Mouse (Mus musculus) CD4-positive, CD25-positive, alpha-beta regulatory T cell, adult 2 months (primary cell): ENCODE measurements around the gene Opcml.

Source experiments
- DNase-seq: peaks from one replicate; pipeline ENCODE4 v3.0.0-alpha.2; 2012; ENCODE audit warnings: low read depth, low spot score

The Opcml gene

DNA sequence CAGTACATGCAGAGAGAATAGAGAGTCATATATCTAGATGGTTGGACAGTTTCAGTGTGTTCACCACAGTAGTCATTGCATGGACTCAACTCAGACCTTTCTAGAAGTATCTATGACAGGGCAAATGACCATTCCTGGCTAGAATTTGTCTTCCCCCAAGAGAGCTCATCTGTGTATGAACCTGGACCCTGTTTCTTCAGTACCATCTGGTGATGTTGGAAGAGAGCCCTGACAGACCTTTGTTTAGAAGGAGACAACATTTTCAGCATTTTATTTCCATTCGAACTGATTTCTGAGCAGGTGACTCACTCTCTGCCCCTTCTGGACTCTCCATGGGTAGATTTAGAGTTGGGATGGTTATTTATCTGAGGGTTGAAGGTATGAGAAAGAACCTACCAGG lies 827.1 kb downstream of the Opcml start:
- DNase-seq = no peak

- DNase-seq = no peak
These were observed 827.8 kb downstream of the Opcml start for GRCm38 (mm10) chr9:28618186-28618892.

GRCm38 (mm10) chr9:28621939-28622338 lies 831.4 kb downstream of the Opcml start:
- no peak for DNase-seq

- DNase-seq = no peak
These were observed 834.3 kb downstream of the Opcml start for GRCm38 (mm10) chr9:28624870-28625269.

- DNase-seq = no peak
These were observed 852.2 kb downstream of the Opcml start for GRCm38 (mm10) chr9:28642766-28643165.

DNA sequence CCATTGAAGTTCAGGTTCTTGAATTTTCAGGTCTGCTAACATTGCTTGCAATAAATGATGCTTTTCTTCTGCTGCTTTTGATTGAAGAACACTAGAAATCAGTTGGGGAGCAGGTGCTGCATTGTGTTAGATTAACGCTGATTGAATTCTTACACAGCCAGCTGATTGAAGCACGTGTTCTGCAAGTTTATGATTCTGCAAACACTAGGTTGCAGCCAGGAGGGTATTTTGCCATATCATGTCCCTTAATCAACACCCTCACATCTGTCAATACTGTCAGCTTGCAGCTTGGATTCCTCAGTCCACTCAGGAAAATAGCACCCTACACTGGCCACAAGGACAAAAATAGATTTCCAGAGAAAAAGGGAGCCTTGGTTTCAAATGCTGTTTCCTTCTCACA lies 853.5 kb downstream of the Opcml start:
- no peak for DNase-seq

DNA sequence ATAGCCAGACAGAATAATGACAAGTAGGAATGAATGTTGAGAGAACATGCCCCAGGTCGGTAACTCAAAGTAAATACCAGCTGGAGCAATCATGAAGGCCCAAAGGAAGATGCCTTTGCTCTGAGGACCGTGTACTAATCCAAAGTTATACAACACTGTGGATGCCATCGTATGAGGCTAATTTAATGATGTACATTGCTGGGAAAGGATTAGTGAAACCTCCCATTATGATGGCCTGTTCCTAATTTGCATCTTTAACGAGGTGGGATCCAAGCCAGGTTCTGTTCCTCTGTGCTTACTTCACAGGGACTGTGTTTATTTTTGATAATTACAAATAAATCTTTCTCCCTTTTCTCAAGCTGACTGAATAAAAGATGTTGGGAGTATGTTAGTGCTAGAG lies 859.5 kb downstream of the Opcml start:
- no peak for DNase-seq

- no peak for DNase-seq
These were observed 869.4 kb downstream of the Opcml start for GRCm38 (mm10) chr9:28659996-28660395.

GRCm38 (mm10) chr9:28662882-28663281 lies 872.3 kb downstream of the Opcml start:
- no peak for DNase-seq

- DNase-seq = no peak
These were observed 889.7 kb downstream of the Opcml start for GRCm38 (mm10) chr9:28680309-28680708.

DNA sequence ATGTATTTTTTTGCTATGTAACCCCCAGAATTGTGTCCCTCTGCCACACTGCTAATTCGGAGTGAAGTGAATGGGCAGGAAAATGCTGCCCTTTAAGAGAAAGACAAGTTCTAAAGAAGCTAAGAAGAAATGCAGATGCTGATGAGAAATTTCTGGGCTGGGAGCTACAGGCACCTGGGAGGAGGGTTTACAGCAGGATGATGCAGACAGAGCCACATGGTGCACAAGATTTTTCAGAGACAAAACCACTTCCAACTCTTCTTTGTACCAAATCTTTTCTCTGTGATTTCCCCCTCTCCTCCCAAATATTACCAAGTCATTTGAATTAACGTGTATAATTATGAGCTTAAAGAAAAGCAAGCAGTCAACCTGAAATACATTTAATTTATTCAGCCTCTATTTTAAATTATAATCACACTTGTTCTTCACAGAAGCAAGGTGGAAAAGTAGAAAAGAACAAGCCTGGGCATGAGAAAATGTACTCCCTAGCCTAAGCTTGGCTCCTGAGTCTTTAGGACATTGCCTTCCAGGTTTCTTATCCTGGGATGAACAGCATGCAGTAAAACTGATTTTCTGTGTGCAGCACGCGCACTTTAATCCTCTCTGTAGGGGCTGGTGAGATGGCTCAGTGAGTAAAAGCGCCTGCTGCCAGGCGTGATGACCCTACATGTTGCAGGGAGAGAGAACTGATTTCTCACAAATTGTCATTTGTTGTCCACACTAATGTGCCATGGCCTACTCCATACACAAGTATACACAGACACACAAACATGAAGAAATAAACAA lies 890.9 kb downstream of the Opcml start:
- DNase-seq = no peak

GRCm38 (mm10) chr9:28683951-28684470 lies 893.4 kb downstream of the Opcml start:
- DNase-seq = no peak

GRCm38 (mm10) chr9:28686942-28687611 lies 896.5 kb downstream of the Opcml start:
- no peak for DNase-seq

DNA sequence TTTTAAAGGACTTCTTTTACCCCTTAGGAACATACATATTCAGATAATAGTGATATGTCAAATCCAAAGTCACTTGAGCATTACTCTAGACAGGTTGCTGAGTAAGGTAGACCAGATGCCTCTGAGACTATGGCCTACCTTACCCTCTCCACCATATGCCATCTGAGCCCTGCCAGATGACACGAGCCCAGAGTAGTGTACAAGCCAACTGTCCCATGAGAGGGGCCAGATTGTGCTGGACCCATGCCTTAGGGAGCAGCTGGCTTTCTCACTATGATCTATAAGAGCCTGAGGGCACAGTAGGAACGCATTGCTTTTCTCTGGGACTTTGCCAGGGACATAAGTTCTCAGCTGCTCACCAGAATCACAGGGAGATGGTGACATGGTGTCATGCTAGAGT lies 899.6 kb downstream of the Opcml start:
- DNase-seq = no peak

DNA sequence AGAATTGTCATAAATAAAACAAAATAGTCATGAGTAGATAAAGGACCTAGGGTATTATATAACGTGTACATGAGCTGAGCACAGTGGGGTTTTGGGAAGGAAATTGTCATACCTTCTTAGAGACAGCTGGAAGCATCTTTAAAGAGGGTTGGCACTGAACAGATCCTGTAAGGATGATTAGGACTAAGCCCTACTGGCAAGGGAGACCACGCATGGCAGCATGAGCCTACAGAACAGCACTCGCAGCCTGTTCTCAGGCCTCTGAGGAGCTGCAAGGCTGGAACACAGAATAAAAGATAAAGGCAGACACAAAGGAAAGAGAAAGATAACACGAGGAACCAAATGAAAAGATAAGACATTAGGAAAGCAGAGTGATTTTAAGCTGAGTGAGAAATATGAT lies 915.2 kb downstream of the Opcml start:
- DNase-seq = no peak

DNA sequence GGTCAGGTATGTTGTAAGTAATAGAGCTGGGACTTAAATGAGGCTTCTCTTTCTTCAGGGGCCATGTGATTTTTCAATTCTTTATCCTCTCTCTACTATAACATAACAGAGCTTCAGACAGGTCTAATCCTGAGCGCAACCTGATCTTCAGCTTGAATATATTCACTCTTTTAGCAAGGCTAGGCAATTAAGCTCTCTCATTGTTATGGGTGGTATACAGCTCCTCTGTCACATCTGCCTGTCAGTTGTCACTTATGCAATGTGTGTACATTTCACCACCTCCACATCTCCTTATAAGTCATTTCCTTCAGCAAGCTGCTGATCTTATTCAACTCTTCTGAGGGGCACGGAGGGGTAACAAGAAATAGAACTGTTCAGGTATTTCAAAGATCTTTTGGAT lies 924.0 kb downstream of the Opcml start:
- DNase-seq = no peak

GRCm38 (mm10) chr9:28720186-28720585 lies 929.6 kb downstream of the Opcml start:
- no peak for DNase-seq

DNA sequence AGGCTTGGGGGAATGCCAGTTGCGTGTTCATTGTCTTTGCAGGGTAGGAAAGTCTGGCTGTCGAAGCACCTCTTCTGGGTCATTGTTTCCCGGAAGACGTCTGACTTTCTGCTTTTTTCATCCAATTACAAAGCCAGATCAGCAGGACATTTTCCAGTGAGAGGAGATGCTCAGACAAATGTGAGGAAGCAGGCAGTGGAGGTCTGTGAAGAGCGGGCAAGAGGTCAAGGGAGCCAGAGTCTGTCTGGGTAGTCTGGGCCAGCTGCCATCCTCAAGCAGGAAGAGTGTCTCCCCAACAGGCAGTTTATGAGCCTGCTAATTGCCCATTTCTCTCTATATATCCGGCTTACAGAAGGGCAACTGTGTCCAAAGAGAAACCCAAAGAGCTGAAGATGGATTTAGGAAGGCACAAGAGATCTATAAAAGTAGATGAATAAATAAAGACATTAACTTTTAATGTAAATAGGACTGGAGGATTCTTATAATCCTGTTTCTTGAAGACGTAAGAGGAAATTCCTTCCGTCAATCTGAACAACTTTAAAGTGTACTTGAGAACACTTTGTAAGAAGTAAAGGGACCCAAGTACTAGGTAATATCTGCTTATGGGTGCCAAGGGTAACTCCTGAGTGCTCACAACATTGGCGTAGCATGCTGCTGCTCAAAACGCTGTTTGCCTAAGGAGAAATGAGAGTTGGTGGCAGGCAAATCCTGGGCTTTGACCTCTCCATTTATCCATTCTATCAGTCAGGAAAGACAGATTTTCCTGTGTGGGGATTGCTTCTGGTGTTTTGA lies 941.4 kb downstream of the Opcml start:
- no peak for DNase-seq

DNA sequence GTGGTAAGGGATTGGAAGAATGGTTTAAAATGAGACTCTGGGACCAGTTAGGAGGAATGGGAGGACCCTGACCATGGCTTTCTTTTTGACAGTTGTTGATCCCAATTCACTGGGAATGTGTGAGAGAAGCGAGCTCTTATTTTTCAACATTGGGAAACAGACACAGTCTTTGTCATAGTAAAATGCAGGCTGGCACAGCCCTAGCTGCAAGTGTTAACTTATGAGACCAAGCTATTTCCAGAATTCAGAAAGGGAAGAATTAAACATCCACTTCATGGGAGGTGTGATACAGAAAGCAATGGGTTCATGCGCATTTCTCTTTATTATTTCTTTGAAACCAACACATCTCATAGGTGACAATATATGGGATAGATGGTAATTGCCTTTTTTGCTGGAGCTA lies 947.4 kb downstream of the Opcml start:
- DNase-seq = no peak

- no peak for DNase-seq
These were observed 947.9 kb downstream of the Opcml start for GRCm38 (mm10) chr9:28738451-28738860.

- DNase-seq = no peak
These were observed 954.2 kb downstream of the Opcml start for GRCm38 (mm10) chr9:28744771-28745170.

GRCm38 (mm10) chr9:28748902-28749301 lies 958.3 kb downstream of the Opcml start:
- DNase-seq = no peak
